8 mouse cellular contexts compared by ENCODE assay signal in the genomic region with DNA sequence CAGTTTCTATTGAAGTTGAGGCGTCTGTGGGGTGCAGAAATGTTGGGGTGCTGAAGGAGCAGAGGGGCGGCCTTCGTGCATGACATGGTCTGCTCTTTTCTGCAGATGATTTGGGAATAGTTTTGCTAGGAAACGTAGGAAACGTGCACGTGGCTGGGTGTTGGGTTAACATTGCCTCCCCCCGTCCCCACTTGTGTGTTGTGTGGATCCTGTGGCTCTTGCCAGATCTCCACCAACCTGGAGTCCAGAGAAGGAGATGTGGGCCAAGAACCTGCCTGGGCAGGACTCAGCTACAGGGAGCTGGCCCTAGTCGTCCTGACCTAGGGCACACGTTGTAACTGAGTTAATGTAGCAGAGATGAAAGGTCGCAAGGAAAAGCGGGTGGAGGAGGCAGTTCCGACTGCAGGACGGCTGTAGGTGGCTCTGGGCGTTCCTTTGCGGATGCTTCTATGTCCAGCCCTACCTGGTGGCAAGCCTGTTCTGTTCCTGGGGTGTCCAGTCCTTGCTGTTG.
A peak's percentile ranks its signal among the peaks of the same experiment; 100 is the strongest.
DNase-seq lines count a peak whose midpoint lies in the region; ATAC-seq and TF ChIP-seq lines count a peak whose summit lies in the region.

No protein-coding gene starts in this region.

- H3K36me3 ChIP-seq in CH12.LX (replicated peaks in 1 of 2; ENCODE audit: control insufficient read depth in 1 of 2, insufficient read depth in 1 of 2, low read length in 1 of 2) (peaks cover under 1 to 14% of the 10 kb centered on the region in 2 experiments), myocyte (ENCODE audit: control insufficient read depth, insufficient read depth) (no peaks in the 10 kb centered on the region)
- H3K36me3 ChIP-seq in forebrain, embryonic 11.5 days (ENCODE audit: control insufficient read depth, insufficient read depth, low read length): no peaks in the 10 kb centered on the region
- H3K36me3 ChIP-seq in kidney, embryonic 16.5 days (ENCODE audit: insufficient read depth, low read length): no peaks in the 10 kb centered on the region

- H3ac ChIP-seq in myocyte (ENCODE audit: control insufficient read depth, insufficient read length): peak overlapping the region; percentile 14

- dilution Hi-C loops in CH12.LX (cut with MboI; ENCODE audit: extremely low pct_ligation_motif_present, extremely low pct_unique_long_range_greater_than_20kb, low sequenced_read_pairs): no loop called here

- peak; percentile 38 to 72 for DNase-seq in adrenal gland, adult (ENCODE audit: inconsistent age in 2 of 2, low spot score in 1 of 2)
- no peak for DNase-seq in adrenal gland, adult 2 months
- no peak for DNase-seq in CH12.LX (ENCODE audit: extremely low read depth)
- DNase-seq in forebrain, embryonic 11.5 days (ENCODE audit: low spot score): no peak
- DNase-seq in retina, postnatal 1 day: no peak

- no peak for TF ChIP-seq POLR2A in CH12.LX (IDR thresholded peaks at IDR 0.05; ENCODE audit: low read depth, low read length)
- no peak for TF ChIP-seq POLR2A in myocyte (IDR thresholded peaks at IDR 0.05; ENCODE audit: insufficient read length, low read depth)

- peaks cover 6% of the 10 kb centered on the region for H3K9me3 ChIP-seq in CH12.LX (replicated peaks; ENCODE audit: low read length)
- H3K9me3 ChIP-seq in forebrain, embryonic 11.5 days (ENCODE audit: control insufficient read depth, low read length): no peaks in the 10 kb centered on the region
- H3K9me3 ChIP-seq in kidney, embryonic 16.5 days (ENCODE audit: low read length): no peaks in the 10 kb centered on the region

- peak overlapping the region; percentile 97 for H3K9ac ChIP-seq in CH12.LX (ENCODE audit: insufficient read depth, low read depth)
- H3K9ac ChIP-seq in forebrain, embryonic 11.5 days (ENCODE audit: low read length): peak overlapping the region; percentile 95
- H3K9ac ChIP-seq in kidney, embryonic 16.5 days (replicated peaks; ENCODE audit: low read length): peak overlapping the region; percentile 80

- TF ChIP-seq EP300 in CH12.LX (IDR thresholded peaks at IDR 0.05; ENCODE audit: low read length): no peak

- no peak for ATAC-seq in forebrain, embryonic 11.5 days (replicated peaks; ENCODE audit: low FRiP score)
- ATAC-seq in kidney, embryonic 16.5 days (ENCODE audit: low FRiP score, low TSS enrichment): no peak
- no peak for ATAC-seq in inflammation-experienced regulatory T-cells, adult 6 months

- 2% methylated on average over 15 of the region's 15 CpGs for WGBS in forebrain, embryonic 11.5 days
- WGBS in kidney, embryonic 16.5 days: 5% methylated on average over 15 of the region's 15 CpGs

- H3K79me2 ChIP-seq in CH12.LX (replicated peaks; ENCODE audit: control insufficient read depth, extremely low read depth, insufficient read depth, poor library complexity, severe bottlenecking) (peaks cover 62% of the 10 kb centered on the region), myocyte (ENCODE audit: control insufficient read depth, insufficient read depth) (peaks cover 48% of the 10 kb centered on the region)

- peak overlapping the region; percentile 67 for H3K27ac ChIP-seq in CH12.LX (ENCODE audit: insufficient read depth, low read depth)
- peak overlapping the region; percentile 100 for H3K27ac ChIP-seq in forebrain, embryonic 11.5 days (ENCODE audit: low read depth, low read length)
- peak overlapping the region; percentile 37; the same call in 1 of the 2 replicates for H3K27ac ChIP-seq in kidney, embryonic 16.5 days (ENCODE audit: low read length)

- H3K4me2 ChIP-seq in CH12.LX (ENCODE audit: insufficient read depth, low read depth, poor library complexity, severe bottlenecking) (peak overlapping the region; percentile 86), myocyte (ENCODE audit: low read depth) (peak overlapping the region; percentile 76)
- H3K4me2 ChIP-seq in forebrain, embryonic 11.5 days (ENCODE audit: low read depth, low read length, severe bottlenecking): peak overlapping the region; percentile 97
- H3K4me2 ChIP-seq in kidney, embryonic 16.5 days (replicated peaks; ENCODE audit: low read depth, low read length): peak overlapping the region; percentile 94

- H3K27me3 ChIP-seq in CH12.LX (replicated peaks) (no peaks in the 10 kb centered on the region), myocyte (ENCODE audit: control insufficient read depth, insufficient read depth, insufficient read length) (no peaks in the 10 kb centered on the region)
- H3K27me3 ChIP-seq in forebrain, embryonic 11.5 days (ENCODE audit: control insufficient read depth, insufficient read depth, low read length): peaks cover 2% of the 10 kb centered on the region
- H3K27me3 ChIP-seq in kidney, embryonic 16.5 days (ENCODE audit: insufficient read depth, low read length): no peaks in the 10 kb centered on the region

- in situ Hi-C loops in CH12.LX (cut with MboI; ENCODE audit: low pct_ligation_motif_present, low pct_unique_long_range_greater_than_20kb, low sequenced_read_pairs): loop anchor here (5.0 kb wide), 1 partner anchor 83 kb away; no protein-coding TSS in a partner anchor

- H3K4me3 ChIP-seq in CH12.LX (replicated peaks in 1 of 3; ENCODE audit: low read depth in 2 of 3, low read length in 2 of 3, poor library complexity in 1 of 3) (peak overlapping the region; percentile 72 to 94 (median 87)), myocyte (peak overlapping the region; percentile 78)
- H3K4me3 ChIP-seq in forebrain, embryonic 11.5 days (ENCODE audit: low read depth, low read length): peak overlapping the region; percentile 87
- H3K4me3 ChIP-seq in kidney, embryonic 16.5 days (ENCODE audit: low read length): peak overlapping the region; percentile 71

- TF ChIP-seq RAD21 in CH12.LX (IDR thresholded peaks at IDR 0.05; ENCODE audit: low read depth, low read length): no peak

- H3K4me1 ChIP-seq in CH12.LX (ENCODE audit: control insufficient read depth in 1 of 2, insufficient read depth in 2 of 2): peaks cover 45 to 66% of the 10 kb centered on the region in 2 experiments
- peaks cover 60% of the 10 kb centered on the region for H3K4me1 ChIP-seq in forebrain, embryonic 11.5 days (replicated peaks; ENCODE audit: control insufficient read depth, insufficient read depth, low read length)
- H3K4me1 ChIP-seq in kidney, embryonic 16.5 days (ENCODE audit: insufficient read depth, low read length): peaks cover 78% of the 10 kb centered on the region

- TF ChIP-seq CTCF in CH12.LX (conservative IDR thresholded peaks at IDR 0.05 in 1 of 2, IDR thresholded peaks at IDR 0.05 in 1 of 2; ENCODE audit: low read depth in 2 of 2, low read length in 2 of 2): no peak

TF ChIP-seq in CH12.LX, 34 proteins besides CTCF, POLR2A, EP300 and RAD21:
- peak; percentile 31; the same call in 1 of the 2 replicates for TF ChIP-seq MYC (IDR thresholded peaks at IDR 0.05; ENCODE audit: low read depth, low read length)
- TF ChIP-seq NRF1 (IDR thresholded peaks at IDR 0.05; ENCODE audit: low read depth, low read length): no peak

TF ChIP-seq in myocyte, 11 proteins besides CTCF, POLR2A, EP300 and RAD21:
- TF ChIP-seq TCF12 (IDR thresholded peaks at IDR 0.05; ENCODE audit: insufficient read depth, poor library complexity, severe bottlenecking): no peak
- no peak for TF ChIP-seq SRF (IDR thresholded peaks at IDR 0.05; ENCODE audit: control insufficient read depth, insufficient read length, low read depth)
- no peak for TF ChIP-seq MYOG (IDR thresholded peaks at IDR 0.05; ENCODE audit: control insufficient read depth in 1 of 3, insufficient read depth in 1 of 3, insufficient read length in 2 of 3, low read depth in 2 of 3)
- TF ChIP-seq POLR2AphosphoS2 (IDR thresholded peaks at IDR 0.05; ENCODE audit: insufficient read length, low read depth): no peak
- TF ChIP-seq MYOD1 (IDR thresholded peaks at IDR 0.05; ENCODE audit: control insufficient read depth in 1 of 3, insufficient read length in 2 of 3, low read depth in 2 of 3): no peak
- no peak for TF ChIP-seq MAX (IDR thresholded peaks at IDR 0.05; ENCODE audit: low read depth)
- no peak for TF ChIP-seq CEBPB (IDR thresholded peaks at IDR 0.05; ENCODE audit: insufficient read depth, poor library complexity, severe bottlenecking)
- TF ChIP-seq USF1 (IDR thresholded peaks at IDR 0.05; ENCODE audit: low read depth): no peak
- TF ChIP-seq REST (IDR thresholded peaks at IDR 0.05; ENCODE audit: insufficient read depth, insufficient read length): no peak
- no peak for TF ChIP-seq E2F4 (IDR thresholded peaks at IDR 0.05; ENCODE audit: insufficient read depth)
- TF ChIP-seq TCF3 (IDR thresholded peaks at IDR 0.05; ENCODE audit: insufficient read length, low read depth): no peak

Comparison
In these comparisons a context has a peak if more than half of its experiments do, and no peak if none do; other contexts are left out.
1. DNase-seq: peak in adrenal gland, adult (2 of 2); none in adrenal gland, adult 2 months (single experiment), CH12.LX (single experiment), forebrain, embryonic 11.5 days (single experiment) and retina, postnatal 1 day (single experiment).
2. H3K27ac ChIP-seq: peak in every context shown above with its lines; median percentile 100 in forebrain, embryonic 11.5 days; 67 in CH12.LX; 37 in kidney, embryonic 16.5 days.
3. Peak in every context shown above with its lines, with median percentiles within 50 percentile points of each other: H3K4me2 ChIP-seq, H3K4me3 ChIP-seq and H3K9ac ChIP-seq.